Mouse (Mus musculus) macrophage (primary cell): ENCODE measurements around the gene Igsf8. TPM values are rescaled to one million over a fixed set of nuclear protein-coding genes. Genes with fewer than 3 reads are reported as not detected.

Experiments
- H3K27ac ChIP-seq: fragments of 350-480 bp; formaldehyde crosslinking; 2 replicates; pipeline ENCODE4 v1.9.0; 2021
- H3K36me3 ChIP-seq: fragments of 350-480 bp; formaldehyde crosslinking; 2 replicates; pipeline ENCODE4 v1.9.0; 2021; ENCODE audit errors: inconsistent target
- H3K4me3 ChIP-seq: fragments of 350-480 bp; formaldehyde crosslinking; 2 replicates; pipeline ENCODE4 v1.9.0; 2021; ENCODE audit errors: inconsistent target
- H3K79me2 ChIP-seq: fragments of 350-480 bp; formaldehyde crosslinking; 2 replicates; pipeline ENCODE4 v1.9.0; 2021; ENCODE audit errors: inconsistent target
- WGBS: methylation state at CpG from one replicate; pipeline ENCODE4 v1.1.7; 2026; ENCODE audit warnings: inconsistent platforms; ENCODE audit not compliant: missing documents; 5-methylcytosine and 5-hydroxymethylcytosine counted together
- polyA plus RNA-seq: library from polyadenylated mRNA; stranded (reverse); fragments of 250-400 nt; gene quantifications from 3 replicates; pipeline ENCODE4 v1.2.4, GENCODE M21; 2018; ENCODE audit warnings: inconsistent platforms

Igsf8 gene
- polyA plus RNA-seq, 1 experiment from 2014 or later: 26.8 TPM

DNA sequence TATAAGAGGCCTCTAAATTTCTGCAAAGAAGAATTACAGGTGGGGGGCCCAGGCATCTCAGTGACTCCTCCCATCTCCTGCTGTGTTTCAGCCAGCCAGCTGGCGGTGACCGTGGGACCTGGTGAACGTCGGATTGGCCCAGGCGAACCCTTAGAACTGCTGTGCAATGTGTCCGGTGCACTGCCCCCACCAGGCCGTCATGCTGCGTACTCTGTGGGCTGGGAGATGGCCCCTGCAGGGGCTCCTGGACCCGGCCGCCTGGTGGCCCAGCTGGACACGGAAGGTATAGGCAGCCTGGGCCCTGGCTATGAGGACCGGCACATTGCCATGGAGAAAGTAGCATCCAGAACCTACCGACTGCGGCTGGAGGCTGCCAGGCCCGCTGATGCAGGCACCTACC is 56.5 kb downstream of the Igsf8 start:
- WGBS: 99% methylated on average over 11 of the region's 15 CpGs
- Histone ChIP-seq H3K79me2 (peaks cover 36% of the 10 kb centered on the region), H3K27ac (no peak overlapping the region), H3K36me3 (peaks cover 21% of the 10 kb centered on the region; the same call in 1 of the 2 replicates), H3K4me3 (no peak overlapping the region)

DNA sequence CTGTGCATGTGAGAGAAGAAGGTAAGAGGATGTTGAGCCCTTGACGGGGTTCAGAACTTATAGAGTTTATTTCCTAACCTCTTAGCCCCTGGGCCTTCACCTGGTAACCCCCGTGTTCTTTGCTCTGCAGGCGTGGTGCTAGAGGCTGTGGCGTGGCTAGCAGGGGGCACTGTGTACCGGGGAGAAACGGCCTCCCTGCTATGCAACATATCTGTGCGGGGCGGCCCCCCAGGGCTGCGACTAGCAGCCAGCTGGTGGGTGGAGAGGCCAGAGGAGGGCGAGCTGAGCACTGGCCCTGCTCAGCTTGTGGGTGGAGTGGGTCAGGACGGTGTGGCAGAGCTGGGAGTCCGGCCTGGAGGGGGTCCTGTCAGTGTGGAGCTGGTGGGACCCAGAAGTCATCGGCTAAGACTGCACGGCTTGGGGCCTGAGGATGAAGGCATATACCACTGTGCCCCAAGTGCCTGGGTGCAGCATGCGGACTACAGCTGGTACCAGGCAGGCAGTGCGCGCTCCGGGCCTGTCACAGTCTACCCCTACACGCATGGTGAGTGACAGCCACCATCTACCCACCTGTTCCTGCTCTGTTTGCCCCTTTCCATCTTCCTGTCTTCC is 57.1 kb downstream of the Igsf8 start:
- 92% methylated on average over 16 of the region's 19 CpGs for WGBS
- Histone ChIP-seq H3K79me2 (peaks cover 30% of the 10 kb centered on the region), H3K27ac (no peak overlapping the region), H3K4me3 (no peak overlapping the region), H3K36me3 (peaks cover 21% of the 10 kb centered on the region; the same call in 1 of the 2 replicates)

DNA sequence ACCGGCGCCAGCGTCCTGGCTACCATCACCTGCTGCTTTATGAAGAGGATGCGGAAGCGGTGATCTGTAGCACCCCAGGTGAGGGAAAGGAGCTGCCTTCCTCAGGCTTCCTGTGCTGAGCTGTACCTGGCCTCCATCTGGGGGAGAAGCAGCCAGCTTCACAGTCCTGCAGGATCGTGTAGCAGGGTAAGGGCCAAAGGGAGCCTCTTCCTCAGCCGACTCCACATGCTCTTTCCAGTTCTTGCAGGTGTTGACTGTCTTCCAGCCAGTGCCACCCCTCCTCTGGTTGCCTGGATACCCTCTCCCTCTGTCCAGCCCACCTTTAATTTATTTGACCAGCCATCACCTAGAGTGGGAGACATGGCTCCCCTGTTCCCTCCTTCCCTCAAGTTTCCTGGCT is 57.9 kb downstream of the Igsf8 start:
- Histone ChIP-seq H3K27ac (no peak overlapping the region), H3K36me3 (peaks cover 21% of the 10 kb centered on the region; the same call in 1 of the 2 replicates), H3K79me2 (peaks cover 22% of the 10 kb centered on the region), H3K4me3 (no peak overlapping the region)
- WGBS: 93% methylated on average over 7 of the region's 7 CpGs

DNA sequence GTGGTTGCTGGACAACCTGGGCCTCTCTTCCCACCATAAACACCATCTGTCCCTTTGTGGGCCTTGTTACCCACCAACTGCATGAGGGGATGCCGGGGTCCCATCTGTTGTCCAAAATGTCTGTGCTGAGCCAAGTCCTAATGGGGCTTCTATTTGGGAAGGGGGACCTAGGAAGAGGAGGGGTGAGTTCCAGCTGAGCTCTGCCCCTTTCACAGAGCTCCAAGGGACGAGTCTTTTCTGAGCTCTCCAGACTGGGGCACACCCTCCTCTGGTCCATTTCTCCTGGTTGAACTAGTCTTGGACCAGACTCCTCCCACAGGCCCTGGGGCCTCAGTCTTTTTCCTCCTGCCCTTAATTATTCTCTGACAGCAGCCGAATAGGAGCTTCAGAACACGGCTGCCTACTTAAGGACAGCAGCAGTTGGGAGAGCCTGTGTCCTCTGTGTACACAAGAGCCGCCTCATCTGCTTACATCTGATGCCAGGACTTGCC is 58.5 kb downstream of the Igsf8 start:
- 86% methylated on average over 5 of the region's 5 CpGs for WGBS
- peaks cover 21% of the 10 kb centered on the region; the same call in 1 of the 2 replicates for H3K36me3 ChIP-seq

DNA sequence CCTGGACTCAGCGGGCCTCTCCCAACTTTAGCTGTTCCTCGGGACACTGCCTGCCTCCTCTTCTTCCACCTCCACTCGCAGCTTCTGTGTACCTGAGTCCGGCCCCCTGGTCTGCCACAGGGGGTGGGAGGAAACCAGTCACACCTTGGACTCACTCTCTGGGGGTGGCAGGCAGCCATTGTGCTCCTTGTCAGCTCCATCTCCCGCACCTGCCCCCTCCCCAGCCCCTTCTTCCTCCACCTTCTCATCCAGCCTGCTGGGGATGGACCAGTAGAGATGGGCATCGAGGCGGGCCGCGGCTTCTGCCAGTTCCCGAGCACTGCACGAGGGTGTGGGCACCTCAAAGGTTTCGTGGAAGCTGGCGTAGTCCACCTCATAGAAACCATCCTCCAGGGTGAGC is 61.3 kb downstream of the Igsf8 start:
- peaks cover 13% of the 10 kb centered on the region; the same call in 1 of the 2 replicates for H3K36me3 ChIP-seq
- 91% methylated on average over 6 of the region's 13 CpGs for WGBS
- no peaks in the 10 kb centered on the region for H3K79me2 ChIP-seq
- no peak overlapping the region for H3K27ac ChIP-seq
- no peak overlapping the region for H3K4me3 ChIP-seq

More for the DNA sequence above, 58.5 kb downstream of the Igsf8 start:
- H3K79me2 ChIP-seq: peaks cover 16% of the 10 kb centered on the region
- no peak overlapping the region for H3K4me3 ChIP-seq
- H3K27ac ChIP-seq: no peak overlapping the region

DNA sequence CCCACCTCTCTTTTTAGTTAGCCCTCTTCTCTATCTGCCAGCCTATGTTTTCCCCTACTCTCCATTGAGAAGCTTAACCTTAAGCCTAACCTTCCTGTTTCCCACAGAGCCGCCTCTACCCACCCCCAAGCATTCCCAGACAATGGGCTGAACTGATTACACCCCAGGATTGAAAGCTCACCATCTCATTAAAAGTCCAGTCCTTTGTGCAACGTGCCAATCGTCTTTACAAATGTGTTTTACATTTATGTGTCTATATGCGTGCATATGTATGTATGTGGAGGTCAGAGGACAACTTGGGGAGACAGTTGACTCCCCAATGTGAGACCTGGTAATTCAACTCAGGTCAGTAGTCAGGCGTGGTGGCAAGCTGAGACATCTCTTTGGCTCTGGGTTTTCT is 61.9 kb downstream of the Igsf8 start:
- Histone ChIP-seq H3K36me3 (peaks cover 11% of the 10 kb centered on the region; the same call in 1 of the 2 replicates), H3K79me2 (no peaks in the 10 kb centered on the region), H3K4me3 (no peak overlapping the region), H3K27ac (no peak overlapping the region)
- 88% methylated on average over 4 of the region's 5 CpGs for WGBS

DNA sequence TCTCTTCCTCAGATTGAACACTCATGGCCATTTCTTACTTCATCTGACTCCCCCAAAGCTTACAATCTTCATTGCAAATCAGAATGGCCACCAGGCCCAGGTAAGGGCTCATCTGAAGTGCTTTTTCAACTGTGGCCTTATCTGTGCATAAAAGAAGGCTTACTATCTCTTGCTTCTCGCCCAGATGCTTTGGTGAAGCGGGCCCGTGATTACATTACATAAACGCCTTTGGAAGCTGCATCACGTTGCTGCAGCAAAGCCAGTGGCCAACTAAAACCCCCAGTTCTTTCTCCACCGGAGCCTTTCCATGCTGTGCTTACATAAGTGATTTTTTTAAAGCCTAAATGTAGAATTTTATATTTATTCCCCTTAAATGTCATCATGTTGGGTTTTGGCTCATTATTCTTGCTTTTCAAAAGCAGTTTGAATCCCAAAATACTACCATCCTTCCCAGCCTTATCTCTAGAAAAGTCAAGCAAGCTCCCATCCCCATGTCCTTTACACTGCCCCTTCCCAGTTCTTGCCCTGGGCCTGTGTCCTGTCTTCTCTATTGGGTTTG is 62.4 kb downstream of the Igsf8 start:
- H3K79me2 ChIP-seq: no peaks in the 10 kb centered on the region
- no peak overlapping the region for H3K4me3 ChIP-seq
- 92% methylated on average over 6 of the region's 6 CpGs for WGBS
- H3K27ac ChIP-seq: no peak overlapping the region
- peaks cover 11% of the 10 kb centered on the region; the same call in 1 of the 2 replicates for H3K36me3 ChIP-seq

DNA sequence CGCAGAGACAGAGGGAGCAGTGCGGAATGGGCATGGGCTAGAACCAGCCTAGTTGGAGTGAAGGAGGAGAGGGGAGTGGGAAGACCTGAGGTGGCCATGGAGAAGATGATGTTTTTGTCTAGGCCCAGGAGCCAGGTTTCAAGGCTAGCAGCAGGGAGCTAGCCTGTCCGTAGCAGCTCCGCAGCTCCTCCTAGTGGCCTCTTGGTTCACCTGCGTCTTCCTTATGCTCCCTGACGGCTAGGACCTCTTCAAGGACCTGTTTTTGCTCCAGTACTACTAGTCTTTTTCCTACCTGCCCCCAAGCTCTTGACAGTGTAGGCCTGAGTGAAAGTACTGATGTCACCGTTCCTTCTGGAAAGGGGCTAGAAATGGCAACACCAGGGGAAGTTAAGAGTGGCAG is 63.3 kb downstream of the Igsf8 start:
- Histone ChIP-seq H3K4me3 (no peak overlapping the region), H3K36me3 (peaks cover 4% of the 10 kb centered on the region; the same call in 1 of the 2 replicates), H3K27ac (no peak overlapping the region), H3K79me2 (no peaks in the 10 kb centered on the region)
- WGBS: 28% methylated on average over 7 of the region's 7 CpGs

DNA sequence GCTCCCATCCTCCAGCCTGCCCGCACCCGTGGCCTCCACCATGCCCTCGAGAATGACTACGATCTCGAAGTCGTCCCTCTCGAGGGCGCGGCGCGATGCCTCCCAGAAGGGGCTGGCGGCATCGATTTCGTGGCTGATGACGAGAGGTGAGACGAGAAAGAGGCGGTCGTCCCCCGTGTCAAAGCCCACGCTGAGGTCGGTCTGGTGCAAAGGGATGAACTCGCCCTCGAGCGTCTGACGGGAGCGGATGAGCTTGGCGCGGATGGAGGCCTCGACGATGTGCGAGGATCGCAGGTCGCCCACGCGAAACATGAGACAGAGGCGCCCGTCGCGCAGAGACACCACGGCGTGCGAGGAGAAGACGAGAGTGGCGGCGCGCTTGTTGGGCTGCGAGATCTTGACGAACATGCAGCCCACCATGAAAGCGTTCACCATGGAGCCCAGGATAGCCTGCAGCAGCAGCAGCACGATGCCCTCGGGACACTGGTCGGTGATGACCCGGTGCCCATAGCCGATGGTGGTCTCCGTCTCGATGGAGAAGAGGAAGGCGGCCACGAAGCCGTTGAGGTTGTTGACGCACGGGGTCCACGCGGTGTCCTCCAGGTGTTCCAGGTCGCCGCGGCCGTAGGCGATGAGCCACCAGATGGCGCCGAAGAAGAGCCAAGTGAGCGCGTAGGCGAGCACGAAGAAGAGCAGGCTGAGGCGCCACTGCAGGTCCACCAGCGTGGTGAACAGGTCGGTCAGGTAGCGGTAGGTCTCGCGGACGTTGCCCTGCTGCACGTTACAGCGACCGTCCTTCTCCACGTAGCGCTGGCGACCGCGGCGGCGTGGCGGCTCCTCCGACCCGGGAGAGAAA is 64.5 kb downstream of the Igsf8 start:
- WGBS: 30% methylated on average over 86 of the region's 94 CpGs
- no peak overlapping the region for H3K4me3 ChIP-seq
- no peaks in the 10 kb centered on the region; the same call in 1 of the 2 replicates for H3K36me3 ChIP-seq
- H3K27ac ChIP-seq: no peak overlapping the region
- H3K79me2 ChIP-seq: no peaks in the 10 kb centered on the region

DNA sequence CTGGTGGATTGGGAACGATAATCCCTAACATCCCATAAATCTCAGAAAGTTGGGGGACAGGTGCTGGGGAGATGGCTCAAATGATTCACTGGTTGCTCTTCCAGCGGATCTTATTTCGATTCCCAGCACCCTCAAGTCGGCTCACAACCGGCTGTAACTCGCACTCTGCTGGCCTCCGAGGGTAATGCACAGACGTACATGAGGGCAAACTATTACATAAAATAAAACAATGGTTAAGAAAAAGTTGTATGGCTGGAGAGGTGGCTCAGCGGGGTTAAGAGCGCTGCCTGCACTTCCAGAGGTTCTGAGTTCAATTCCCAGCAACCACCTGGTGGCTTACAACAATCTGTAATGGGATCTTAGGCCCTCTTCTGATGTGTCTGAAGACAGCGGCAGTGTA is 65.2 kb downstream of the Igsf8 start:
- Histone ChIP-seq H3K79me2 (no peaks in the 10 kb centered on the region), H3K4me3 (no peak overlapping the region), H3K27ac (no peak overlapping the region), H3K36me3 (no peaks in the 10 kb centered on the region)
- 77% methylated on average over 11 of the region's 11 CpGs for WGBS

DNA sequence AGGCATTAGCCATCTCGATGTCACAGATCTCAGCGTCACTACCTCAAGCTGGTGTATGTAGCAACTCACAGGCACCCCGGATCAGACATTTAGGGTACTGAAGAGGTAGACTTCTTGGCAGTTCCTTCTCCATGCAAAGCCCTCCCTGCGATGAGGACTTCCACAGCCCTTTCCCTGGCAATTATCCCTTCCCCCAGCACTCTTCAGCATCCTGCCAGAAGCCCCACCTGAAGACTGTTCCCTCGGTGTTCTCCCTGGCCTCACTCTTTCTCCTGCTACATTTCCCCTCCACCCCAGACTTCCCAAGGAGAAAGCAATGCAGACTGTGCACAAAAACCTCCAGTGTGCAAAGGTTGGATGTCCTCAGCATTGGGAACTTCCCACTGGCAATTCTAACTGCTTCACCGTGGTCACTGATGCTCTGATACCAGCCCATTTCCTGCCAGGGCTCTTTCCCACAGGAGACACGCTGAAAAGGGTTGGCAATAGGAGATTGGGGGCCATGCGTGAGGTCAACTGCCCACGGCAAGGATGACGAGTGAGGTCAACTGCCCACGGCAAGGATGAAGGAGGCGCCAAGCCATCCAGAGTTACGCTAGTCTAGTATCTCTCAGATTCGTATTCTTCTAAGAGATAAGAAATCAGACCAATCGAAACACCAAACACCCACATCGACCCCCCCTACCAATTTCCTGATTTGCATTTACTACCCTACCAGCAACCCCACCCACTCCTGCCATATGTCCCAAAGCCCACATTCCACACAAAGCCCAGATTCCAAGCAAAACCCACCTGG is 66.0 kb downstream of the Igsf8 start:
- Histone ChIP-seq H3K36me3 (no peaks in the 10 kb centered on the region), H3K27ac (no peak overlapping the region), H3K4me3 (no peak overlapping the region), H3K79me2 (no peaks in the 10 kb centered on the region)
- WGBS: 72% methylated on average over 16 of the region's 16 CpGs

DNA sequence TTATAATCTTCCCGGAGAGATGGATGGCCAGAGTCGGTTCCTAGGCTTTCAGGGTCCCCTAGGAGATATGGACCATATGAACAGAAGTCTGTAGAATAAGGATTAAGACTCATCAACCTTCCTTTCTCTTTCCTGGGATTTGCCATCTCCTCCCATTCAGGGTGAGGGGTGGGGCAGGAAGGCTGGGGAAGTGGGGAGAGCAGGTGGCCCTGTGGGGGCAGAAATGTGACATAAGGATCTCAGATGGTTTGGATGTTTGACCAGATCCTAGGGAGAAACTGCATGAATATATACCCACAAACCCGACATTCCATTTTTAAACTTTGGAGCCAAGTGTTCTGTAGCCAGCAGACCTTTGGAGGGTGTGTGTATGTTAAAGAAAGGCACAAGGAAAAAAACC is 66.6 kb downstream of the Igsf8 start:
- Histone ChIP-seq H3K27ac (no peak overlapping the region), H3K79me2 (no peaks in the 10 kb centered on the region), H3K36me3 (no peaks in the 10 kb centered on the region), H3K4me3 (no peak overlapping the region)
- 79% methylated on average over 3 of the region's 3 CpGs for WGBS

DNA sequence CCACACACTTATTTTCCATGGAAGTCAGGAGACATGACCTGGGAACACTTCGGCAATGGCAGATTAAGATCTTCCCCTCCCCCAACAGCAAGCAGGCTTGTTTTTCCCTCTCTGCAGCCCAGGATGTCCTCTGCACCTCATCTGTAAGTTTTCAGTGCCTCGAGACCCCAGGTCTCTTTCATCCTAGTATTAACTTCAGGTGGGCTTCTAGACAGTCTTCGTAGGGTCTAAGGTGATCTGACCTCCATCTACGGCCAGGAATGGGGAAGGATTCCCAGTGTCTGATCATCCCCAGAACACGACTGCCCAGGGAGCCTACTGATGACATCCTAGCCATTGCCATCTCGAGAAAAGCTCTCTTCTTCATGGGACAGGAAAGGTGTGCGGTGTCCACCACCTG is 67.0 kb downstream of the Igsf8 start:
- Histone ChIP-seq H3K79me2 (no peaks in the 10 kb centered on the region), H3K4me3 (no peak overlapping the region), H3K36me3 (no peaks in the 10 kb centered on the region), H3K27ac (no peak overlapping the region)
- 71% methylated on average over 7 of the region's 7 CpGs for WGBS

DNA sequence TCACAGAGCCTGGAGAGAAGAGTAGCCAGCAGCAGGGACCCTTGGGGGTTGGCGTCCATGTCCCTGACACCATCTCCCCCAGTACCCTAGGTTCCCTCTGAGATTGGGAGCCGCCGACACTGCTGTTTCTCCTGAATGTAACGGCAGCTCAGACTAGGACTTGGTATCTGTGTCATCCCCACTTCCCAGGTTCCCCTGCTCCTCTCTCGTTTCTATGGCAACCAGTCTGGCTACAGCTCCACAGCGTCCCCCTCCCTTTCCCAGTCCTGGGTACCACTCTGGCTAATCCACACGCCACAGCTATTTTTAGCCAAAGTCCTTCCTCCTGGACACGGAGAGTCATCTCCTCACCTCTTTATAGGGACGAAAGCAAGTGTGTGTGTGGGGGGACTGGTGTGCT is 67.7 kb downstream of the Igsf8 start, which contains the start of gene Kcnj9:
Gene Kcnj9 (minus strand): TSS at position 188 of the 400 bp plus-strand sequence.
- WGBS: 72% methylated on average over 9 of the region's 9 CpGs
- Histone ChIP-seq H3K36me3 (no peaks in the 10 kb centered on the region), H3K27ac (no peak within 1 kb of the TSS)

More for the DNA sequence above, 67.7 kb downstream of the Igsf8 start, which contains the start of gene Kcnj9:
- H3K79me2 ChIP-seq: no peaks in the 10 kb centered on the region
- H3K4me3 ChIP-seq: no peak within 1 kb of the TSS
